Mouse (Mus musculus) lung, adult 2 months (tissue): Measurements from ENCODE around the gene Fry.

Source experiments
- CTCF ChIP-seq: fragments of 200-500 bp; IDR thresholded peaks from 2 replicates; pipeline ENCODE4 v1.5.1; 2011; ENCODE audit warnings: mild to moderate bottlenecking, low read length, control low read depth; ENCODE audit not compliant: insufficient read depth
- POLR2A ChIP-seq: fragments of 200-500 bp; IDR thresholded peaks from 2 replicates; pipeline ENCODE4 v1.6.1; 2011; ENCODE audit warnings: low read depth, mild to moderate bottlenecking, control low read depth, low read length, borderline replicate concordance; ENCODE audit errors: extremely low read depth

DNA sequence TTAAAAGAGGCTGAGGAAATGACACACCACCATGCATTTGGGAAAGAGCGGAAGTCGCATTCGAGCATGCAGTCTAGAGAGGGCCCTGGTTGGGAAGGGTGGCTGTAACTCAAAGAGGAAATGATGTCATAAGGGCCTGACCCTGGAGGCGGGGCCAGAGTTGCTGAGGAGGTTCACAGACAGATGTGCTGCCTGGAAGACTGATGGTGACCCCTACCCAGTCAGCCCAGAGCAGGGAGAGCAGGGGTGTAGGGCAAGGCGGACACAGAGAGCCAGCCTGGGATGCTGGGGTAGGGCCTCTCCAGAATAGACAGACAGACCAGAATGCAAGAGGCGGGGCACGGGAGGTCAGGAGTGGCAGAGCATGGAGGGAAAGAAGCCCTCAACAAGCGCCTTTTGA is 290.5 kb downstream of the Fry start:
- TF ChIP-seq POLR2A = no peak
- TF ChIP-seq CTCF = no peak
